Mouse (Mus musculus) retina, postnatal 7 days (tissue): ENCODE measurements around the gene Shld1.
A peak's percentile ranks its signal among the peaks of the same experiment; 100 is the strongest.

ENCODE experiments used
- DNase-seq: peaks from one replicate; pipeline ENCODE4 v3.0.0-alpha.2; 2012; ENCODE audit warnings: low read depth, low spot score

Gene Shld1

GRCm38 (mm10) chr2:132721844-132722243 lies 35.1 kb downstream of the Shld1 start:
- no peak for DNase-seq

GRCm38 (mm10) chr2:132723958-132724431 lies 37.3 kb downstream of the Shld1 start:
- peak; percentile 83 for DNase-seq

- no peak for DNase-seq
Observed at GRCm38 (mm10) chr2:132724561-132724960, 37.8 kb downstream of the Shld1 start.

- no peak for DNase-seq
Observed at GRCm38 (mm10) chr2:132725376-132725905, 38.7 kb downstream of the Shld1 start.

- DNase-seq = no peak
Observed at GRCm38 (mm10) chr2:132726156-132726555, 39.4 kb downstream of the Shld1 start.

- no peak for DNase-seq
Observed at GRCm38 (mm10) chr2:132732940-132733339, 46.2 kb downstream of the Shld1 start.

- DNase-seq = no peak
Observed at GRCm38 (mm10) chr2:132733603-132734573, 47.2 kb downstream of the Shld1 start.

GRCm38 (mm10) chr2:132738816-132739432 lies 52.2 kb downstream of the Shld1 start:
- no peak for DNase-seq

- DNase-seq = no peak
Observed at GRCm38 (mm10) chr2:132741862-132742347, 55.2 kb downstream of the Shld1 start.

- no peak for DNase-seq
Observed at GRCm38 (mm10) chr2:132744866-132745265, 58.1 kb downstream of the Shld1 start.

- no peak for DNase-seq
Observed at GRCm38 (mm10) chr2:132746108-132746507, 59.4 kb downstream of the Shld1 start.

- no peak for DNase-seq
Observed at GRCm38 (mm10) chr2:132750726-132751125, 64.0 kb downstream of the Shld1 start.

- no peak for DNase-seq
Observed at GRCm38 (mm10) chr2:132751141-132752066, 64.7 kb downstream of the Shld1 start.

GRCm38 (mm10) chr2:132752398-132752797 lies 65.7 kb downstream of the Shld1 start:
- DNase-seq = no peak

GRCm38 (mm10) chr2:132753137-132753536 lies 66.4 kb downstream of the Shld1 start:
- DNase-seq = no peak

- no peak for DNase-seq
Observed at GRCm38 (mm10) chr2:132757911-132758310, 71.2 kb downstream of the Shld1 start.

- DNase-seq = no peak
Observed at GRCm38 (mm10) chr2:132770822-132771221, 84.1 kb downstream of the Shld1 start.

GRCm38 (mm10) chr2:132780978-132781377 lies 94.2 kb downstream of the Shld1 start, which contains the start of gene Chgb:
Gene Chgb, plus strand, starts transcription at chr2:132781278.
- DNase-seq = no peak

GRCm38 (mm10) chr2:132781439-132782068 lies 94.8 kb downstream of the Shld1 start:
- peak; percentile 79 for DNase-seq

- DNase-seq = no peak
Observed at GRCm38 (mm10) chr2:132784039-132784438, 97.3 kb downstream of the Shld1 start.
